Mouse (Mus musculus) thymus, adult 2 months (tissue): Measurements from ENCODE around the gene Zfp384. TPM values are rescaled to one million over a fixed set of nuclear protein-coding genes. Genes with fewer than 3 reads are reported as not detected.

ENCODE experiments used
- DNase-seq: peaks from one replicate; pipeline ENCODE4 v3.0.0; 2021
- H3K27ac ChIP-seq: fragments of 200-500 bp; 2 replicates; pipeline ENCODE4 v1.5.1; 2012; ENCODE audit warnings: low read length, control low read depth; ENCODE audit not compliant: control insufficient read depth, insufficient read depth
- H3K27me3 ChIP-seq: fragments of 200-500 bp; 2 replicates; pipeline ENCODE4 v1.6.1; 2012; ENCODE audit warnings: mild to moderate bottlenecking, low read length, moderate library complexity, mixed read lengths; ENCODE audit not compliant: control insufficient read depth, insufficient read depth
- H3K36me3 ChIP-seq: fragments of 200-500 bp; 2 replicates; pipeline ENCODE4 v1.6.1; 2012; ENCODE audit warnings: mild to moderate bottlenecking, low read length, moderate library complexity; ENCODE audit not compliant: control insufficient read depth, insufficient read depth
- H3K4me1 ChIP-seq: fragments of 200-500 bp; replicated peaks from 2 replicates; pipeline ENCODE4 v1.6.1; 2012; ENCODE audit warnings: low read length; ENCODE audit not compliant: control insufficient read depth, insufficient read depth
- H3K4me3 ChIP-seq: fragments of 200-500 bp; 2 replicates; pipeline ENCODE4 v1.5.1; 2012; ENCODE audit warnings: mild to moderate bottlenecking, low read length, control low read depth, moderate library complexity; ENCODE audit not compliant: control insufficient read depth, insufficient read depth
- CTCF ChIP-seq: fragments of 200-500 bp; IDR thresholded peaks from 2 replicates; pipeline ENCODE4 v1.5.1; 2012; ENCODE audit warnings: mild to moderate bottlenecking, control low read depth, low read length, moderate library complexity, borderline replicate concordance; ENCODE audit not compliant: control insufficient read depth, poor library complexity, insufficient read depth; ENCODE audit errors: extremely low read depth
- POLR2A ChIP-seq: fragments of 200-500 bp; IDR thresholded peaks from 2 replicates; pipeline ENCODE4 v1.6.1; 2012; ENCODE audit warnings: mild to moderate bottlenecking, low read length, control low read depth, moderate library complexity; ENCODE audit not compliant: control insufficient read depth, poor library complexity, insufficient read depth; ENCODE audit errors: extremely low read depth
- WGBS: fragments of 180-500 bp; shearing (Covaris S2); methylation state at CpG from one replicate; pipeline ENCODE4 v1.1.7; 2018; 5-methylcytosine and 5-hydroxymethylcytosine counted together
- polyA plus RNA-seq: library from polyadenylated mRNA; depleted of rRNA; stranded (reverse); fragments of >200 nt; gene quantifications from 2 replicates; pipeline ENCODE4 v1.2.3, GENCODE M21; 2012; rRNA removed

Gene Zfp384
- polyA plus RNA-seq, 1 experiment = 117 TPM

- Histone ChIP-seq H3K27me3 (no peaks in the 10 kb centered on the region), H3K4me3 (no peak overlapping the region), H3K36me3 (no peaks in the 10 kb centered on the region), H3K4me1 (peaks cover 32% of the 10 kb centered on the region), H3K27ac (no peak overlapping the region)
- 12% methylated on average over 8 of the region's 8 CpGs for WGBS
- peak; percentile 26 for DNase-seq
- TF ChIP-seq POLR2A (no peak), CTCF (no peak)
These were observed 64.9 kb downstream of the Zfp384 start for GRCm38 (mm10) chr6:125073825-125074224.

- TF ChIP-seq CTCF = no peak
- TF ChIP-seq POLR2A = no peak
- no peak overlapping the region for H3K4me3 ChIP-seq
- 92% methylated on average over 25 of the region's 25 CpGs for WGBS
- H3K27me3 ChIP-seq = no peaks in the 10 kb centered on the region
- H3K27ac ChIP-seq = no peak overlapping the region
- no peaks in the 10 kb centered on the region for H3K4me1 ChIP-seq
- H3K36me3 ChIP-seq = peaks cover 3% of the 10 kb centered on the region; the same call in 1 of the 2 replicates
- DNase-seq = no peak
These were observed 72.4 kb downstream of the Zfp384 start for GRCm38 (mm10) chr6:125081394-125081793.

- Histone ChIP-seq H3K4me3 (no peak overlapping the region), H3K36me3 (peaks cover 3% of the 10 kb centered on the region; the same call in 1 of the 2 replicates)
- 92% methylated on average over 45 of the region's 45 CpGs for WGBS
These were observed 73.0 kb downstream of the Zfp384 start for GRCm38 (mm10) chr6:125081797-125082560.

GRCm38 (mm10) chr6:125082801-125083386 lies 73.9 kb downstream of the Zfp384 start:
- no peak for DNase-seq
- Histone ChIP-seq H3K27ac (no peak overlapping the region), H3K27me3 (no peaks in the 10 kb centered on the region), H3K36me3 (peaks cover 3% of the 10 kb centered on the region; the same call in 1 of the 2 replicates), H3K4me1 (no peaks in the 10 kb centered on the region; the same call in 1 of the 2 replicates), H3K4me3 (no peak overlapping the region)
- TF ChIP-seq POLR2A (no peak), CTCF (no peak)
- WGBS = 94% methylated on average over 7 of the region's 7 CpGs

More at GRCm38 (mm10) chr6:125081797-125082560, 73.0 kb downstream of the Zfp384 start:
- Histone ChIP-seq H3K27ac (no peak overlapping the region), H3K27me3 (no peaks in the 10 kb centered on the region), H3K4me1 (no peaks in the 10 kb centered on the region)
- no peak for DNase-seq
- no peak for TF ChIP-seq CTCF
- no peak for TF ChIP-seq POLR2A

GRCm38 (mm10) chr6:125084424-125084823 lies 75.5 kb downstream of the Zfp384 start:
- Histone ChIP-seq H3K4me1 (peaks cover 2% of the 10 kb centered on the region), H3K36me3 (peaks cover 3% of the 10 kb centered on the region; the same call in 1 of the 2 replicates), H3K4me3 (no peak overlapping the region), H3K27ac (no peak overlapping the region), H3K27me3 (no peaks in the 10 kb centered on the region)
- DNase-seq = peak; percentile 73
- TF ChIP-seq POLR2A = no peak
- TF ChIP-seq CTCF = no peak
- 19% methylated on average over 4 of the region's 4 CpGs for WGBS

Other genes with a start within 250 kb of the Zfp384 start
- gene Eno2, start 239.5 kb upstream of the Zfp384 start, polyA plus RNA-seq = 10.2 and 12.9 TPM in 2 replicates
- gene Lrrc23, start 229.4 kb upstream of the Zfp384 start, polyA plus RNA-seq = 4.0 and 5.5 TPM in 2 replicates
- gene Spsb2, start 200.5 kb upstream of the Zfp384 start, polyA plus RNA-seq = 7.1 and 8.1 TPM in 2 replicates
- gene Tpi1, start 194.8 kb upstream of the Zfp384 start, polyA plus RNA-seq = 171 and 181 TPM in 2 replicates
- 118 and 121 TPM in 2 replicates for gene Usp5, start 179.7 kb upstream of the Zfp384 start, polyA plus RNA-seq
- gene Cdca3, start 179.6 kb upstream of the Zfp384 start, polyA plus RNA-seq = 202 and 248 TPM in 2 replicates
- gene Gnb3, start 168.9 kb upstream of the Zfp384 start, polyA plus RNA-seq = 2.8 and 4.0 TPM in 2 replicates
- 20.1 and 26.8 TPM in 2 replicates for gene P3h3, start 151.4 kb upstream of the Zfp384 start, polyA plus RNA-seq
- 136 and 138 TPM in 2 replicates for gene Gpr162, start 145.2 kb upstream of the Zfp384 start, polyA plus RNA-seq
- 549 and 565 TPM in 2 replicates for gene Cd4, start 120.9 kb upstream of the Zfp384 start, polyA plus RNA-seq
- gene Lag3, start 97.4 kb upstream of the Zfp384 start, polyA plus RNA-seq = 27.7 and 30.1 TPM in 2 replicates
- gene Ptms, start 89.0 kb upstream of the Zfp384 start, polyA plus RNA-seq = 1,595 and 1,797 TPM in 2 replicates
- 404 and 428 TPM in 2 replicates for gene Mlf2, start 77.8 kb upstream of the Zfp384 start, polyA plus RNA-seq
- 168 and 199 TPM in 2 replicates for gene Cops7a, start 43.6 kb upstream of the Zfp384 start, polyA plus RNA-seq
- gene Pianp, start 12.5 kb upstream of the Zfp384 start, polyA plus RNA-seq = 5.1 and 5.5 TPM in 2 replicates
- 96.8 and 99.4 TPM in 2 replicates for gene Ing4, start 30.6 kb downstream of the Zfp384 start, polyA plus RNA-seq
- gene Acrbp, start 40.5 kb downstream of the Zfp384 start, polyA plus RNA-seq = 70.8 and 89.5 TPM in 2 replicates
- gene Lpar5, start 58.8 kb downstream of the Zfp384 start, polyA plus RNA-seq = 35.7 and 40.0 TPM in 2 replicates
- 127 and 211 TPM in 2 replicates for gene Chd4, start 86.8 kb downstream of the Zfp384 start, polyA plus RNA-seq
- 26.4 and 28.6 TPM in 2 replicates for gene Nop2, start 122.8 kb downstream of the Zfp384 start, polyA plus RNA-seq
- 90.4 and 94.6 TPM in 2 replicates for gene Iffo1, start 136.1 kb downstream of the Zfp384 start, polyA plus RNA-seq
- gene Gapdh, start 157.3 kb downstream of the Zfp384 start, polyA plus RNA-seq = 3,688 and 4,326 TPM in 2 replicates
- 430 and 598 TPM in 2 replicates for gene Ncapd2, start 182.6 kb downstream of the Zfp384 start, polyA plus RNA-seq
- gene Mrpl51, start 182.7 kb downstream of the Zfp384 start, polyA plus RNA-seq = 68.1 and 70.7 TPM in 2 replicates
- 372 and 423 TPM in 2 replicates for gene Vamp1, start 206.4 kb downstream of the Zfp384 start, polyA plus RNA-seq
- gene Tapbpl, start 222.7 kb downstream of the Zfp384 start, polyA plus RNA-seq = 64.2 and 67.6 TPM in 2 replicates
- gene Cd27, start 227.9 kb downstream of the Zfp384 start, polyA plus RNA-seq = 1,056 and 1,075 TPM in 2 replicates